Mouse (Mus musculus) ovary, adult 2 months (tissue): ENCODE results near the gene Rad9b. TPM values are rescaled to one million over a fixed set of nuclear protein-coding genes. Genes with fewer than 3 reads are reported as not detected.

Experiments used
- polyA plus RNA-seq: library from polyadenylated mRNA; depleted of rRNA; stranded (reverse); fragments of >200 nt; gene quantifications from 2 replicates; pipeline ENCODE4 v1.2.3, GENCODE M21; 2012; rRNA removed

The Rad9b gene
- polyA plus RNA-seq = 4.0 and 4.1 TPM in 2 replicates

DNA sequence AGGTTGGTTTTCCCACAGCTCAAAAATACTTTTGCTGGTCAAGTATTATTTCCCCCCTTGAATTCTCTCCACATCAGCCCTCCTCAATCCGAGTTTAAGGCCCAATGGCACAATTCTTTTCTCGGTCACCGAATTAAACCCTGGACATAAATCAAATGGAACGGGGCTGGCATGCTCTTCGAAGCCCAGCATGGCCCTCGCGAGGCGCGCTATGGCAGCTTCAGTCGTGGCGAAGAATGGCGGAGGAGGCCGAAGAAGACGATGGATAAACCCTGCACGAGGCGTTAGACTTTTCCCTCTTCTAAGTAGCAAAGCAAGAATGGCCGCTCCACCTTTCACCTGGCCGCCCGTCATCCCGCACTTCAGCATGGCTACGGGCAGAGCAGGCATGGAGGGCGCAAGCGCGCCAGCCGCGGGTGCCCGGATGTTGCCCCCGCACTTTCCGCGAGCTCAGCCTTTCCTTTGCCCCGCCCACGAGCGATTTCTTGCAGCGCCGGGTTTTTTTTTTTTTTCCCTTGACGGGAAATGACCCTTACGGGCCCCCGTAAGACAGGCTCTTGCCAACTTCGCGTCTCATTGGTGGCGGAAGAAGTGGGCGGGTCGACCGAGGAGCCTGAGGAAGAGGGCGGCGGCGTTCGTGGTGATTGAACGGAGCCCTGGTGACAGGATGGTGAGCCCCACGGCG is at the start of gene Rad9b, which contains the start of gene Vps29:
Rad9b (minus strand) TSS at position 427 of the 685 bp plus-strand sequence.
Vps29 (plus strand) TSS at position 563 of the 685 bp plus-strand sequence.

DNA sequence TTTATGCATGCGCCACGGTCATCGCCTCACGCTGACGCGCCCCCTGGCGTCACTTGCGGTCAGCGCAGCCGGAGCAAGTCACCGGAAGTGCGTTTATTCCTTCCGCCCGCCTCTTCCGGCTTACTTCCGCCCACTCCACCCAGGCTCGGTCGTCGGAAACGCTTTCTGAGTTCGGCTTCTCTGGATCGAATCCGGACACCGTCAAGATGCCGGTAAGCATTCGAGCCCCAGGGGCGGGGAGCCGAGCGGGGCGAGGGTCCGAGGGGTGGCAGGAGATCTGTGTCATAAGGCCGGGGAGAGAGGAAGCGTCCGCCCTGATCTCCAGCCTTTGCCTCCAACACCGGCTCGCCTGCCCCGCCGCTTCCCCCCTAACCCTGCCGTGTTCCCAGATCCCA is 37.8 kb upstream of the Rad9b start, which contains the start of gene Arpc3:
Arpc3 (plus strand) TSS at position 93 of the 395 bp plus-strand sequence.

DNA sequence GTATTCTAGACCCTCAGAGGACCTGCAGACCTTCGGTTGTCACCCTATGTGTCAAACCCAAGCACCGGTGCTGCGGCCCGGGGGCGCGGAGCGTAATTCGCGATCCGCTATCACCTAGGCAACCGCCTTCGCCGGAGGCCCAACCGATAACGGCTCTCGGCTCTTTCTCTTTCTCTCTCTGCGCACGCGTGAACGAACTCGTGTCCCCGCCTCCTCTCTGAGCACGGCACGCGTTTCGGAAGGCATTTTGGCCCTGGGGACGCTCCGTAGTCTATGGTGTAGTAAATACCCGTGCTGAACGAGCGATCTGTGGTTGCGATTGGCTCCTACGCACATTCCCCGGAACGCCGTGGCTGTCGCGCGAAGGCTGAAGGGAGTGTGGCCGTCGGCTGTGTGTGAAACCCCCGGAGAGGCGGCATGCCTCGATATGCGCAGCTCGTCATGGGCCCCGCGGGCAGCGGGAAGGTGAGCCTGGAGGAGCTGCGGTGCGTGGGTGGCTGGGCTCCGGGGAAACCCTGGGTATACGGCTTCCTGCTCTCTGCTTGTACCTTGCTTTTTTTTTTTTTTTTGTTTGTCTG is 18.2 kb upstream of the Rad9b start, which contains the start of gene Fam216a:
Fam216a (minus strand) TSS at position 173 of the 578 bp plus-strand sequence.

DNA sequence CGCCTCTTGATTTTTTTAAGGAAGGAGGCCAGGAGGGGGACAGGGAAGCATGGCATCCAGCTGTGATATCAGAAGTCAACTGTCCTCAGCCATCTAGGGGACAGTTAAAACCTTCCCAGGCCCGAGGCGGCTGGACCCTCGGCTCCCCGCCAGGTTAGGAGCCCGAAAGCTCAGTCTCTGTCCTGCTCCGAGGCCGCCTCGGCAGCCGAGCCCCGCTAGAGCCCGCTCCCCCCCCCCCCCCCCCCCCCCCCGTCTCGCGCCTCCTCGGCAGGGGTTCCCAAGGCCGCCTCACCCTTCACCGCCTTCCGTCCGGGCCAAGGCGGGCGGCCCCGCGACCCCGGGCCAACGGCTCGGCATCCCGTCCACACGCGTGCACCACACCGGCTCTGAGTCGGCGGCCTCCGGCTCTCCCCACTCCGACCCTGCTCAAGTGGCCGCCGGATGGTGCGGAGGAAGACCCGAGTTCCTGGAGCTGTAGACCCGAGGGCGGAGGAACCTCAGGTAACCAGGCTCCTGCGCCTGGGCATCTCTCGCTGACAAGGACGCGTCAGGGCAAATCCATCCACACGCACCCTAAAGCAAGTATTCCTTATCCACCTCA is 17.7 kb upstream of the Rad9b start, which contains the start of gene Gpn3:
Gpn3 (plus strand) TSS at position 286 of the 601 bp plus-strand sequence.

GRCm38 (mm10) chr5:122284183-122285028 is 69.6 kb downstream of the Rad9b start, which contains the start of gene Pptc7:
Gene Pptc7 (plus strand): TSS chr5:122284365.

Other genes with a start within 250 kb of the Rad9b start
- gene Ccdc63, start 213.4 kb downstream of the Rad9b start, polyA plus RNA-seq = not detected in 2 replicates
- 119 and 128 TPM in 2 replicates for gene Ppp1cc, start 196.0 kb downstream of the Rad9b start, polyA plus RNA-seq
- gene Hvcn1, start 147.4 kb downstream of the Rad9b start, polyA plus RNA-seq = 8.8 and 11.6 TPM in 2 replicates
- 56.6 and 63.9 TPM in 2 replicates for gene Tctn1, start 89.8 kb downstream of the Rad9b start, polyA plus RNA-seq
- gene Pptc7, start 69.9 kb downstream of the Rad9b start, polyA plus RNA-seq = 25.4 and 25.6 TPM in 2 replicates
- 26.6 and 48.7 TPM in 2 replicates for gene Vps29, start 136 bp upstream of the Rad9b start, polyA plus RNA-seq
- gene Gpn3, start 17.6 kb upstream of the Rad9b start, polyA plus RNA-seq = 74.3 and 78.9 TPM in 2 replicates
- 42.6 and 45.6 TPM in 2 replicates for gene Fam216a, start 18.1 kb upstream of the Rad9b start, polyA plus RNA-seq
- gene Arpc3, start 37.6 kb upstream of the Rad9b start, polyA plus RNA-seq = 74.5 and 83.4 TPM in 2 replicates
- 54.2 and 59.0 TPM in 2 replicates for gene Anapc7, start 67.5 kb upstream of the Rad9b start, polyA plus RNA-seq
- gene Atp2a2, start 148.0 kb upstream of the Rad9b start, polyA plus RNA-seq = 99.6 and 109 TPM in 2 replicates